Mouse (Mus musculus) right cerebral cortex, adult 2 months (tissue): ENCODE measurements around the gene Gpam.

Experiments used
- DNase-seq, 2 experiments: peaks; one replicate each; pipeline ENCODE4 v3.0.0; 2021 to 2022; ENCODE audit warnings: low spot score in 2 of 2

Gpam gene

GRCm38 (mm10) chr19:55138506-55138905 is 11.5 kb upstream of the Gpam start:
- no peak for DNase-seq

- no peak for DNase-seq
These were observed 10.8 kb upstream of the Gpam start for GRCm38 (mm10) chr19:55137884-55138283.

GRCm38 (mm10) chr19:55136693-55137427 is 9.8 kb upstream of the Gpam start:
- DNase-seq: no peak

- DNase-seq: no peak
These were observed 8.9 kb upstream of the Gpam start for GRCm38 (mm10) chr19:55135918-55136317.

GRCm38 (mm10) chr19:55134521-55134920 is 7.5 kb upstream of the Gpam start:
- DNase-seq: no peak

- no peak for DNase-seq
These were observed 5.4 kb upstream of the Gpam start for GRCm38 (mm10) chr19:55132476-55132875.

- no peak for DNase-seq
These were observed 4.7 kb upstream of the Gpam start for GRCm38 (mm10) chr19:55131747-55132146.

- no peak for DNase-seq
These were observed 1.4 kb upstream of the Gpam start for GRCm38 (mm10) chr19:55128469-55128868.

GRCm38 (mm10) chr19:55125456-55125855 is 1.6 kb downstream of the Gpam start:
- DNase-seq: no peak

GRCm38 (mm10) chr19:55123001-55123536 is 4.0 kb downstream of the Gpam start:
- no peak for DNase-seq

GRCm38 (mm10) chr19:55122351-55122980 is 4.6 kb downstream of the Gpam start:
- DNase-seq: no peak

GRCm38 (mm10) chr19:55121836-55122235 is 5.2 kb downstream of the Gpam start:
- no peak for DNase-seq

GRCm38 (mm10) chr19:55120518-55121244 is 6.4 kb downstream of the Gpam start:
- no peak for DNase-seq

- no peak for DNase-seq
These were observed 7.5 kb downstream of the Gpam start for GRCm38 (mm10) chr19:55119541-55119940.

GRCm38 (mm10) chr19:55117991-55118390 is 9.0 kb downstream of the Gpam start:
- no peak for DNase-seq

- DNase-seq: no peak
These were observed 9.8 kb downstream of the Gpam start for GRCm38 (mm10) chr19:55117059-55117815.

- DNase-seq: no peak
These were observed 11.5 kb downstream of the Gpam start for GRCm38 (mm10) chr19:55115532-55115931.

GRCm38 (mm10) chr19:55114825-55115395 is 12.1 kb downstream of the Gpam start:
- DNase-seq: no peak

- no peak for DNase-seq
These were observed 19.1 kb downstream of the Gpam start for GRCm38 (mm10) chr19:55107896-55108295.

GRCm38 (mm10) chr19:55105969-55106368 is 21.1 kb downstream of the Gpam start:
- no peak for DNase-seq

- peak; percentile 24 to 54 for DNase-seq
These were observed 23.8 kb downstream of the Gpam start for GRCm38 (mm10) chr19:55103081-55103830.
